Mouse (Mus musculus): ENCODE data around the gene Fam219a.

- TF ChIP-seq CTCF (IDR thresholded peaks at IDR 0.05; ENCODE audit: extremely low read depth, insufficient read depth, insufficient read length, insufficient replicate concordance) (no peak), POLR2A (IDR thresholded peaks at IDR 0.05; ENCODE audit: low read depth, low read length) (no peak)
These were observed 89.9 kb downstream of the Fam219a start for GRCm38 (mm10) chr4:41479456-41479804.
